Mouse (Mus musculus): ENCODE data around the gene Mrpl37. TPM values are rescaled to one million over a fixed set of nuclear protein-coding genes. Genes with fewer than 3 reads are reported as not detected.

The Mrpl37 gene
- total and polyA plus RNA-seq, 3 experiments: 53.5 to 123 (median 53.6) TPM

DNA sequence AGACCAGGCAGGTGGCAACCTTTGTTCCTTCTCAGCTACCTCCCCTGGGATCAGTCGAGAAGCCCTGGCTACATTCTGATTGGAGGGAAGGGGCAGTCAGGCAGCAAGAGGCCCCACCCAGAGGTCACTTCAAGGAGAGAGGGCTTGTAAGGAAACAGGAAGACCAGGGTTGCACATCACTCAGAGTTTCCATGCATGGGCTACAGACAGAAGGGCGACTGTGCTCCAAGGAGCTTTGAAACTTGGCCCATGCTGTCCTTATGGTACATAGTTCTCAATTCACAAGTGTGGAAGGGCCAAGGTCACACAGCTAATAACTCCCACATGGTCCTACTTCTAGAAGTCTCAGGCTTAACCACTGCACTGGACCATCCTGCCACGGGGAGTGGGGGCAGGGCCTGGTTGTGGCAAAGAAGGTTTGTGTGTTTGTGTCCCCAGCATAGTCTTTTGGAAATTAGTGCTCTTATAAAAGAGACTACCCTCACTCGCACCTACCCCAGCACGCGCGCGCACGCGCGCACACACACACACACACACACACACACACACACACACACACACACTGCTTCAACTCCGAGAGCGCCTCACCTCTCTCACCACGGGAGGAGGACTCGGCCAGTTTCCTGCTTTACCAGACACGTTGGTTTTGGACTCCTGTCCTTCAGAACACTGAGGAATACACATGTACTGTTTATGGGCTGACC is 28.0 kb upstream of the Mrpl37 start (continued):
- TF ChIP-seq KAT2A (IDR thresholded peaks at IDR 0.05; ENCODE audit: insufficient replicate concordance, low read length) (no peak), MAX (IDR thresholded peaks at IDR 0.05; ENCODE audit: low read length) (no peak; the same call in 1 of the 2 replicates), SIN3A (IDR thresholded peaks at IDR 0.05; ENCODE audit: low read length) (0 out of 2 replicates have a peak, but pooled peaks have one; percentile 45)

DNA sequence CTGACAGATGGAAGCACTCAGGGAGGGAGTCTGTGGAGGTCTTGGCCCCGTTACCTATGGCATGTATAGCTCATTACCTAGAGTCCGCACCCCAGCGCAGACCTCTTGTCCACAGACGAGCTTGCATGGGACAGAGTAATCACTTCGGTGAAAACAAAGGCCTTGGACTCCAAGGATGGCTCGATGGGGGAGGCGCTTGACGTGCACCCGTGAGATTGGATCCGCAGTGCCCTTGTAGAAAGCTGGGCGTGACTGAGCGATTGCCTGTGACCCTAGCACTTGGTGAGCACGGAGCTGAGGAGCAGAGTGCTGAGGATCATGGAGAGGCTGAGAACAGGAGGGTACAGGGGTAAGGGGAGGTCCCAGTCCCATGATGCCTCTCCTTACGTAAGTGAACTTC is 25.0 kb upstream of the Mrpl37 start:
- no peak for TF ChIP-seq CHD1 (IDR thresholded peaks at IDR 0.05; ENCODE audit: low read depth, low read length)
- no peak for TF ChIP-seq UBTF (IDR thresholded peaks at IDR 0.05; ENCODE audit: low read depth, low read length)
- no peak for TF ChIP-seq KAT2A (IDR thresholded peaks at IDR 0.05; ENCODE audit: insufficient replicate concordance, low read length)
- no peak for TF ChIP-seq ZKSCAN1 (IDR thresholded peaks at IDR 0.05; ENCODE audit: borderline replicate concordance, low read depth, low read length)
- no peak for TF ChIP-seq MYC (IDR thresholded peaks at IDR 0.05; ENCODE audit: low read depth, low read length)
- no peak for TF ChIP-seq SIN3A (IDR thresholded peaks at IDR 0.05; ENCODE audit: low read length)
- TF ChIP-seq NRF1 (IDR thresholded peaks at IDR 0.05; ENCODE audit: low read depth, low read length): no peak
- TF ChIP-seq CHD2 (IDR thresholded peaks at IDR 0.05; ENCODE audit: low read length): no peak
- no peak for TF ChIP-seq ZMIZ1 (IDR thresholded peaks at IDR 0.05; ENCODE audit: low read depth, low read length)
- TF ChIP-seq MAFK (IDR thresholded peaks at IDR 0.05; ENCODE audit: insufficient replicate concordance, low read length): no peak
- H3K4me2 ChIP-seq (ENCODE audit: insufficient read depth, low read depth, poor library complexity, severe bottlenecking): no peak overlapping the region
- no peaks in the 10 kb centered on the region for H3K36me3 ChIP-seq (replicated peaks in 1 of 2; ENCODE audit: control insufficient read depth in 1 of 2, insufficient read depth in 1 of 2, low read length in 1 of 2)
- H3K4me3 ChIP-seq (replicated peaks in 1 of 3; ENCODE audit: low read depth in 2 of 3, low read length in 2 of 3, poor library complexity in 1 of 3): no peak overlapping the region
- dilution Hi-C loops (cut with MboI; ENCODE audit: extremely low pct_ligation_motif_present, extremely low pct_unique_long_range_greater_than_20kb, low sequenced_read_pairs): no loop called here
- H3K27ac ChIP-seq (ENCODE audit: insufficient read depth, low read depth): no peak overlapping the region
- no peaks in the 10 kb centered on the region for H3K79me2 ChIP-seq (replicated peaks; ENCODE audit: control insufficient read depth, extremely low read depth, insufficient read depth, poor library complexity, severe bottlenecking)
- no peaks in the 10 kb centered on the region for H3K27me3 ChIP-seq (replicated peaks)
- H3K4me1 ChIP-seq (ENCODE audit: control insufficient read depth in 1 of 2, insufficient read depth in 2 of 2): peaks cover 24 to 59% of the 10 kb centered on the region in 2 experiments
- H3K9ac ChIP-seq (ENCODE audit: insufficient read depth, low read depth): no peak overlapping the region
- no peak for DNase-seq (ENCODE audit: extremely low read depth)
- in situ Hi-C loops (cut with MboI; ENCODE audit: low pct_ligation_motif_present, low pct_unique_long_range_greater_than_20kb, low sequenced_read_pairs): no loop called here
- H3K9me3 ChIP-seq (replicated peaks; ENCODE audit: low read length): no peaks in the 10 kb centered on the region

DNA sequence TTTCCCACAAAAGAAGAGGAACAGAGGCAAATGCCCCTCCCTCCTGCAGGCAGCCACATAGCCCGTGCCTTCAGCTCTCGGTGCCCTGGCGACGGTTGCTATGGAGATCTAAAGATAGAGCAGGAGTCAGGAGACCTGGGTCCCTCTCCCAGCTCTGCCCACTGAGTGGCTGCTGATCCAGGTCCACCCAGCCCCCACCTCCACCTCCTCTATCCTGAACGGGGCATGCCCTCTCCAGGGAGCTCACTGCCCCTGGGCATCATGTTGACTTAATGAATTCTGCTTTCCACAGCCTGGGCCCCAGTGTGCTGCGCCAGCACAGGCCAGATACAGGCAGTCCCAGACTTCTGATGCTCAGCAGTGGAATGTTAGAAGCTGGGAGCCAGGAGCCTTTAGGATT is 18.2 kb upstream of the Mrpl37 start:
- in situ Hi-C loops (cut with MboI; ENCODE audit: low pct_ligation_motif_present, low pct_unique_long_range_greater_than_20kb, low sequenced_read_pairs): no loop called here
- TF ChIP-seq ZC3H11A (IDR thresholded peaks at IDR 0.05; ENCODE audit: low read depth, low read length) (no peak), RAD21 (IDR thresholded peaks at IDR 0.05; ENCODE audit: low read depth, low read length) (no peak), UBTF (IDR thresholded peaks at IDR 0.05; ENCODE audit: low read depth, low read length) (no peak), EP300 (IDR thresholded peaks at IDR 0.05; ENCODE audit: low read length) (no peak), USF1 (IDR thresholded peaks at IDR 0.05; ENCODE audit: low read depth, low read length) (no peak), CHD2 (IDR thresholded peaks at IDR 0.05; ENCODE audit: low read length) (no peak), POLR2A (IDR thresholded peaks at IDR 0.05; ENCODE audit: low read depth, low read length) (no peak), GABPA (IDR thresholded peaks at IDR 0.05; ENCODE audit: insufficient replicate concordance, low read depth, low read length) (no peak), PAX5 (IDR thresholded peaks at IDR 0.05; ENCODE audit: low read length) (no peak), JUND (conservative IDR thresholded peaks at IDR 0.05; ENCODE audit: low read depth, low read length) (no peak), USF2 (conservative IDR thresholded peaks at IDR 0.05; ENCODE audit: low read depth, low read length) (no peak), JUN (IDR thresholded peaks at IDR 0.05; ENCODE audit: insufficient read depth, low read depth, low read length) (no peak)
- no peaks in the 10 kb centered on the region for H3K27me3 ChIP-seq (replicated peaks)

More for the DNA sequence above, 18.2 kb upstream of the Mrpl37 start:
- H3K36me3 ChIP-seq (replicated peaks in 1 of 2; ENCODE audit: control insufficient read depth in 1 of 2, insufficient read depth in 1 of 2, low read length in 1 of 2): peaks cover 5 to 48% of the 10 kb centered on the region in 2 experiments
- H3K4me3 ChIP-seq (replicated peaks in 1 of 3; ENCODE audit: low read depth in 2 of 3, low read length in 2 of 3, poor library complexity in 1 of 3): no peak overlapping the region
- no peak for DNase-seq (ENCODE audit: extremely low read depth)
- H3K9me3 ChIP-seq (replicated peaks; ENCODE audit: low read length): no peaks in the 10 kb centered on the region
- H3K9ac ChIP-seq (ENCODE audit: insufficient read depth, low read depth): no peak overlapping the region
- H3K4me2 ChIP-seq (ENCODE audit: insufficient read depth, low read depth, poor library complexity, severe bottlenecking): no peak overlapping the region
- H3K79me2 ChIP-seq (replicated peaks; ENCODE audit: control insufficient read depth, extremely low read depth, insufficient read depth, poor library complexity, severe bottlenecking): no peaks in the 10 kb centered on the region
- peaks cover 6 to 23% of the 10 kb centered on the region in 2 experiments; a peak in 3 of 4 replicates for H3K4me1 ChIP-seq (ENCODE audit: control insufficient read depth in 1 of 2, insufficient read depth in 2 of 2)
- dilution Hi-C loops (cut with MboI; ENCODE audit: extremely low pct_ligation_motif_present, extremely low pct_unique_long_range_greater_than_20kb, low sequenced_read_pairs): no loop called here
- H3K27ac ChIP-seq (ENCODE audit: insufficient read depth, low read depth): no peak overlapping the region

Data from CH12.LX (cell line).